Mouse (Mus musculus) limb, embryonic 14.5 days (tissue): ENCODE measurements around the gene Ulk4. TPM values are rescaled to one million over a fixed set of nuclear protein-coding genes. Genes with fewer than 3 reads are reported as not detected.
"Not testable (repeated sequence)": the region's sequence is repeated elsewhere in the genome, so short reads cannot be mapped to it uniquely, and the experiment has no call there.

Experiments used
- ATAC-seq: fragments of 200-750 bp; cut with Nextera tagmentation; 2 replicates; pipeline ENCODE4 v1.8.0; 2017; ENCODE audit warnings: low read depth, moderate number of reproducible peaks, moderate TSS enrichment; ENCODE audit not compliant: low FRiP score
- DNase-seq: peaks from one replicate; pipeline ENCODE4 v3.0.0-alpha.2; 2015; ENCODE audit warnings: low spot score
- H3K27ac ChIP-seq: fragments of 300-500 bp; sonication (generic); replicated peaks from 2 replicates; pipeline ENCODE4 v1.5.1; 2014; ENCODE audit warnings: low read depth, mild to moderate bottlenecking, low read length, moderate library complexity, mixed read lengths
- H3K27me3 ChIP-seq: fragments of 300-500 bp; sonication (generic); 2 replicates; pipeline ENCODE4 v1.6.1; 2014; ENCODE audit warnings: low read length, mixed read lengths; ENCODE audit not compliant: control insufficient read depth, insufficient read depth
- H3K36me3 ChIP-seq: fragments of 300-500 bp; sonication (generic); 2 replicates; pipeline ENCODE4 v1.6.1; 2014; ENCODE audit warnings: mild to moderate bottlenecking, low read length, moderate library complexity, mixed read lengths; ENCODE audit not compliant: control insufficient read depth, insufficient read depth
- H3K4me1 ChIP-seq: fragments of 300-500 bp; sonication (generic); 2 replicates; pipeline ENCODE4 v1.6.1; 2014; ENCODE audit warnings: antibody characterized with exemption, low read length, mixed read lengths; ENCODE audit not compliant: control insufficient read depth, insufficient read depth
- H3K4me2 ChIP-seq: fragments of 300-500 bp; sonication (generic); replicated peaks from 2 replicates; pipeline ENCODE4 v1.6.1; 2014; ENCODE audit warnings: low read depth, mild to moderate bottlenecking, low read length, moderate library complexity; ENCODE audit not compliant: severe bottlenecking
- H3K4me3 ChIP-seq: fragments of 300-500 bp; sonication (generic); replicated peaks from 2 replicates; pipeline ENCODE4 v1.5.1; 2014; ENCODE audit warnings: low read length
- H3K9ac ChIP-seq: fragments of 300-500 bp; sonication (generic); 2 replicates; pipeline ENCODE4 v1.6.1; 2014; ENCODE audit warnings: mild to moderate bottlenecking, low read depth, low read length, moderate library complexity; ENCODE audit not compliant: severe bottlenecking
- H3K9me3 ChIP-seq: fragments of 300-500 bp; sonication (generic); 2 replicates; pipeline ENCODE4 v1.6.1; 2016; ENCODE audit warnings: low read length; ENCODE audit not compliant: control insufficient read depth
- POLR2A ChIP-seq: fragments of 200-500 bp; IDR thresholded peaks from 2 replicates; pipeline ENCODE4 v1.8.0; 2012; ENCODE audit warnings: inconsistent platforms, mild to moderate bottlenecking, moderate library complexity, borderline replicate concordance; ENCODE audit not compliant: insufficient read depth, insufficient read length; ENCODE audit errors: extremely low read depth
- WGBS: fragments of 180-500 bp; shearing (Covaris S2); extraction: QIAGEN DNeasy Blood & Tissue Kit; methylation state at CpG from one replicate; pipeline ENCODE4 v1.1.7; 2014; 5-methylcytosine and 5-hydroxymethylcytosine counted together
- polyA plus RNA-seq, 2 experiments: library from polyadenylated mRNA; depleted of rRNA in 1 of 2; stranded (reverse) in 1 of 2; unstranded in 1 of 2; fragments of >200 nt; fragmentation: Nextera tagmentation in 1 of 2; extraction: Ambion mirVana in 1 of 2; gene quantifications; 2 replicates each; pipeline versions ENCODE4 v1.2.1 to v1.2.3; 2012 to 2014

The Ulk4 gene
- polyA plus RNA-seq, 2 experiments = 6.4 to 123 TPM

DNA sequence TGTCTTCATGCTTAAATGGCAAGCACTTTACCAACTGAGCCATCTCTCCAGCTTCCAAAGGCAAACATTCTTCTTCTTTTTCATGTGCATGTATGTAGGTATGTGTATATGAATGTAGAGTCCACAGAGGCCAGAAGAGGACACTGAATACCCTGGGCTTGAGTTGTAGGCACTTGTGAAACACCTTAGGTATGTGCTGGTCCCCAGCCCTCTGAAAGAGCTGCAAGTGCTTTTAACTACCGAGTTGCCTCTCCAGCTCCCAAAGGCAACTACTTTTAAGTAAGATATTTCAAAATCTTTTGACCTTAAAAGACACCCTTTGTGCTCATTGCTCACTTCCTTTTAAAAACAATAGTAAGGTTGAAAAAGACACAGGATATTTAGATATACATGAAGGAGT is 350.9 kb downstream of the Ulk4 start:
- WGBS = 58% methylated on average over 1 of the region's 1 CpGs
- no peak for ATAC-seq
- no peak for TF ChIP-seq POLR2A

DNA sequence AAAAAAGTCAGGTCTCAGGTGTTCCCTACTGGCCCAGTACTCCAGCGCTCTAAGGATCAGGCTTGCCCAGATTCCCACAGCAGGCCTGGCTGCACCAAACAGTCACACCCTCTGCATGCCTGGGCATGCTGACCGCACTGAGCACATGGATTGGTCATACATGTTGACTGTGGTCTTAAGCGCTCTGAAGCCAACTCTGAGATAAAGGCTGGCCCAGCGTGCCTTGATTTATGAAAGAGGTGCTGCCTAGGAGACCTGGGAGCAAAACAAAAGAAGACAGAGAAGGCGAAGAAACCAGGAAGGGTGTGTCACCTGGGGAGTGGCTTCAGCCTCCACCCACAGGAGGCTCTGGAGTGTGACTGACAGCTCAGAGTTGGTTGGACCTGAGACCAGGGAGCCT is 357.9 kb downstream of the Ulk4 start:
- Histone ChIP-seq H3K9me3 (no peaks in the 10 kb centered on the region), H3K4me2 (no peak overlapping the region), H3K27ac (no peak overlapping the region), H3K27me3 (no peaks in the 10 kb centered on the region), H3K36me3 (no peaks in the 10 kb centered on the region), H3K4me1 (peaks cover 11% of the 10 kb centered on the region; the same call in 1 of the 2 replicates), H3K9ac (no peak overlapping the region), H3K4me3 (no peak overlapping the region)
- 69% methylated on average over 5 of the region's 5 CpGs for WGBS
- TF ChIP-seq POLR2A = no peak
- DNase-seq (no peak), ATAC-seq (no peak)

More for the DNA sequence above, 350.9 kb downstream of the Ulk4 start:
- H3K9me3 ChIP-seq = no peaks in the 10 kb centered on the region
- H3K9ac ChIP-seq = no peak overlapping the region
- no peak overlapping the region for H3K4me3 ChIP-seq
- no peaks in the 10 kb centered on the region for H3K4me1 ChIP-seq
- DNase-seq = no peak
- H3K36me3 ChIP-seq = no peaks in the 10 kb centered on the region
- H3K27me3 ChIP-seq = no peaks in the 10 kb centered on the region
- no peak overlapping the region for H3K27ac ChIP-seq
- H3K4me2 ChIP-seq = no peak overlapping the region

DNA sequence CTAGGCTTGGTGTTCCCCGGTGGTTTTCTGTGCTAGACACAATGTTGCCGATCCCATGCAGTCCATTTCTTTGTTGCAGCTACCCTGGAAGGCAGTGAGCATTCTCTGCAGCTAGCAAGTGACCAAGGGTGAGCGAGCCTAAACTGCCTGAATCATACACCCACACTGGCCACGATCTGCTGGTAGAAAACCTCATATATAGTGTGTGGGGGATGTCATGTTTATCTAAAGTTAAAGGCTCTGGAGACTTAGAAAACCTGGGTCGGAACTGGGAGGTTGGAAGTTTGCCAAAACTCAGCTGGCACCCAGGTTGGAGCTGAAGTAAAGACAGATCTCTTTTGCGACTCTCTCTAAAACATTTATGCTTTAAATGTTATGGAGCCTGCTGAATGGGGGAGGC is 358.4 kb downstream of the Ulk4 start:
- H3K27ac ChIP-seq = no peak overlapping the region
- ATAC-seq (no peak), DNase-seq (peak; percentile 45)

DNA sequence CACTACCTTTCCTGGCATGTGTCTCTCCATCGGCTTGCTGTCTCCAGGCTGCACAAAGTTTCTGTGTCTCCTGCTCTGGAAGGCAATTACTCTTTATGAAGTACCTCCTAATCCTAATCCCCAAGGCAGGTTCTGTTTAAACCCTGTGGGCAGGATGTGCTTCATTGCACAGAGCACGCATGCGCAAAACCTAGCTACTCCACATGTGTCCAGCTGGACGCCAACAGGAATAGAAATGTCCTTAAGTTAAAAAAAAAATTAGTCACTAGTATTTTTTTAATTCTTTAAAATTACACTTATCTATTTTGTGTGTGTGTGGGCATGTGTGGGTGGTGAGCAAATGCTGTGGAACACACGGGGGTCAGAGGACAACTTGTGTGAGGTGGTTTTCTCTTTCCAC is 358.8 kb downstream of the Ulk4 start:
- Histone ChIP-seq H3K9me3 (no peaks in the 10 kb centered on the region), H3K4me1 (peaks cover 11% of the 10 kb centered on the region; the same call in 1 of the 2 replicates), H3K4me2 (no peak overlapping the region), H3K9ac (no peak overlapping the region), H3K27me3 (no peaks in the 10 kb centered on the region), H3K36me3 (no peaks in the 10 kb centered on the region), H3K4me3 (no peak overlapping the region), H3K27ac (no peak overlapping the region)
- WGBS = 71% methylated on average over 5 of the region's 5 CpGs
- ATAC-seq = no peak
- DNase-seq = no peak
- TF ChIP-seq POLR2A = no peak

More for the DNA sequence above, 358.4 kb downstream of the Ulk4 start:
- no peaks in the 10 kb centered on the region for H3K36me3 ChIP-seq
- 28% methylated on average over 6 of the region's 6 CpGs for WGBS
- no peak overlapping the region for H3K9ac ChIP-seq
- no peaks in the 10 kb centered on the region for H3K27me3 ChIP-seq
- no peaks in the 10 kb centered on the region for H3K9me3 ChIP-seq
- peaks cover 11% of the 10 kb centered on the region; the same call in 1 of the 2 replicates for H3K4me1 ChIP-seq
- no peak for TF ChIP-seq POLR2A
- no peak overlapping the region for H3K4me2 ChIP-seq
- no peak overlapping the region for H3K4me3 ChIP-seq

DNA sequence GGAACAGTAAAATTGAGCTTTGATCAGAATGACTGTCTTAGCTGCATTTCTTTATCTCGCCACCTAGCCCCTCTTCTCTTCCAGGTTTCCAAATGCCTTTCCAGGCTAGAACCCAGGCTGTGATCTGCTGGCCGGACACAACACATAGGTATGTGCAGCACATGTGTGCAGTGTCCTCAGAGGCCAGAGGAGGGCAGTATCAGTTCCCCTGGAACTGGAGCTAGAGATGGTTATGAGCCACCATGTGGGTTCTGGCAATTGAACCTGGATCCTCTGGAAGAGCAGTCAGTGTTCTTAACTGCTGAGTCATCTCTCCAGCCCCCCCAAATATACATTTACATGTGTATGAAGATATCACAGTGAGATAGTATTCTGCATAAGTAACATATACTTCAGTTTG is 359.4 kb downstream of the Ulk4 start:
- not testable (repeated sequence) for H3K4me3 ChIP-seq, H3K4me2 ChIP-seq, H3K9ac ChIP-seq, DNase-seq, H3K9me3 ChIP-seq, H3K27me3 ChIP-seq, H3K27ac ChIP-seq, ATAC-seq, H3K36me3 ChIP-seq
- 96% methylated on average over 2 of the region's 2 CpGs for WGBS
- peaks cover 11% of the 10 kb centered on the region; the same call in 1 of the 2 replicates for H3K4me1 ChIP-seq
